Mouse (Mus musculus) liver, adult 10 weeks (tissue): ENCODE results near the gene 4833427G06Rik. TPM values are rescaled to one million over a fixed set of nuclear protein-coding genes. Genes with fewer than 3 reads are reported as not detected.

Experiments
- polyA plus RNA-seq: library from polyadenylated mRNA; stranded (reverse); fragments of 350-450 nt; fragmentation: Illumina TruSeq; extraction: RNeasy Lipid Tissue Mini Kit (QIAGEN cat#74804); gene quantifications from one replicate; pipeline ENCODE4 v1.2.3, GENCODE M21; 2014; ENCODE audit warnings: low read depth, low replicate concordance

The 4833427G06Rik gene
- polyA plus RNA-seq, result not detected

GRCm38 (mm10) chr9:51101756-51102425, at the start of gene 4833427G06Rik:
TSS of gene 4833427G06Rik (minus strand) at chr9:51102078.

GRCm38 (mm10) chr9:51076979-51077315, 24.9 kb downstream of the 4833427G06Rik start, which contains the start of gene Layn:
TSS of gene Layn (minus strand) at chr9:51077094.

GRCm38 (mm10) chr9:51060601-51061000, 41.3 kb downstream of the 4833427G06Rik start, which contains the start of gene Btg4:
TSS of gene Btg4 (plus strand) at chr9:51060901.

Other genes with a start within 250 kb of the 4833427G06Rik start
- gene Sik2, start 93.0 kb downstream of the 4833427G06Rik start, polyA plus RNA-seq, result 3.3 TPM
- gene Btg4, start 41.2 kb downstream of the 4833427G06Rik start, polyA plus RNA-seq, result not detected
- gene Layn, start 25.0 kb downstream of the 4833427G06Rik start, polyA plus RNA-seq, result 1.1 TPM
- not detected for gene Gm32742, start 63.4 kb upstream of the 4833427G06Rik start, polyA plus RNA-seq
- gene Pou2af1, start 111.6 kb upstream of the 4833427G06Rik start, polyA plus RNA-seq, result 1.3 TPM
- 0.32 TPM for gene Colca2, start 176.5 kb upstream of the 4833427G06Rik start, polyA plus RNA-seq
- 3.1 TPM for gene 1810046K07Rik, start 226.8 kb upstream of the 4833427G06Rik start, polyA plus RNA-seq